Mouse (Mus musculus): ENCODE data around the gene Adam10.
A peak's percentile ranks its signal among the peaks of the same experiment; 100 is the strongest.

Adam10 gene

DNA sequence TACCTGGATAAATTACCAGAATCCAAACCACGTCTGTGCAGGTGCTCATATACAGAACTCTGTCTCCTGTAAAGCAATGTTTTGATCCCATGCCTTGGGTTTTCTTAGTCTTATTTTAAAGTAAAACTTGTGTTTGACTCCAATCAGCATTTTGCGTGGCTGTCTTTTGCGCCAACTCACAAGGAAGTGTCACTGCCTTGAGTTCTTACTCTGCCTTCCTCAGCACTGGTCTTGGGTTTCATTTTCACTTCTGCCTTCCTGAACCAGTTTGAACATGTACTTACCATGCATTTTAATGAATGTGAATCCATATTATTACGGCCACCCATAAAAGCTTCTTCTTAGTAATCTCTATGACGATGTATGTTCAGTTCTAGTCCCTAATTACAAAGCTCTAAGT is 82.2 kb downstream of the Adam10 start:
- DNase-seq (ENCODE audit: extremely low read depth, low read depth, low spot score): no peak

DNA sequence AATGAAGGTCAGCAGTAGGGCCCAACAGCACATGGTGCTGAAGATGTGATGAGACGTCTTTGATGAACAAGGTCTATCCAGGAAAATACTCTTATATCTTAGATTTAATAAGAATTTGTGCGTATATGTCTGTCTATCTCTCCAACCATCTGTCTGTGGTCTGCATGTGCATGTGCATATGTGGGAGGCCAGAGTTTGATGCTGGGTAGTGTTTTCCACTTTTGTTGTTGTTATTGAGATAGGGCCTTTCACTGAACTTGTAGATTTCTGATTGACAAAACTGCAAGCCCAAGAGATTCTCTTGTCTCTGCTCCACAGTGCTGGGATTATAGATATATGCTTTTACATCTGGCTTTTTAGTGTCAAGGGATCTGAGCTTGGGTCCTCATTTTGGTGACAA is 96.7 kb downstream of the Adam10 start:
- no peak for DNase-seq (ENCODE audit: extremely low read depth, low read depth, low spot score)

DNA sequence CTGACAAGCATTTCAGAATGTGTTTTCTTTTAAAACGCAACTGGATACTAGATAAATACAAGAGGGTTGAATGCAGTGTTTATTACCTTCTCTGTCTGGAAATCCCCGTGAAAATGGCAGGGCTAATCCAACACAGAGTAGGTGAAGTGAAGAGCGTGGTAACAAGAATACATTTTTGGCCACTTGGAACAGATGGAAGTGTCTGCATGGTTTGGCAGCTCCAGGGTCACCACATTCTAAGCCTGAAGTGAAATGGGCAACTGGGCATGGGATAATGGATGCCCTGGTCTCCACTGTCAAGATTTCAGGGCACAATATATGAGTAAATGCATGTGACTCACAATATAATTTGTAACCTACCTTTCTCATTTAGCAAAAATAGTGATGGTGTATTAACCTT is 103.4 kb downstream of the Adam10 start:
- no peak for DNase-seq (ENCODE audit: extremely low read depth, low read depth, low spot score)

DNA sequence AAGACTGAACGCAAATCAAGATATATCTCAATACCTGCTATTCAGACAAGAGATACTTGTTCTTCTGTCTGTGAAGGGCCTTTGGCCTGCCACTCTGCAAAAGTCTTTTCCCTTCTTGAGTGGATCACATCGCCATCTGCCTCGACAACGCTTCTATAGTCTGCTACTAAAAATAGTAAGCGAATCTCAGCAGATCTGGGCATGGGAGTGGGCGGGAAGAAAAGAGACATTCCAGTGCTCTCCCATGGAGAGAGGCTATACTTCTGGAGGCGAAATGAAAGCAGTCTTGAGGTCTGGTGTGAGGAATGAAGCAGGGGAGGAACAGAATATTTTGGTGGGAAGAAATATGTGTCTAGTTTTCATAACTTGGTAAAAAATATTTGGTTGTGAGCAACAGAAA is 109.9 kb downstream of the Adam10 start:
- no peak for DNase-seq (ENCODE audit: extremely low read depth, low read depth, low spot score)

DNA sequence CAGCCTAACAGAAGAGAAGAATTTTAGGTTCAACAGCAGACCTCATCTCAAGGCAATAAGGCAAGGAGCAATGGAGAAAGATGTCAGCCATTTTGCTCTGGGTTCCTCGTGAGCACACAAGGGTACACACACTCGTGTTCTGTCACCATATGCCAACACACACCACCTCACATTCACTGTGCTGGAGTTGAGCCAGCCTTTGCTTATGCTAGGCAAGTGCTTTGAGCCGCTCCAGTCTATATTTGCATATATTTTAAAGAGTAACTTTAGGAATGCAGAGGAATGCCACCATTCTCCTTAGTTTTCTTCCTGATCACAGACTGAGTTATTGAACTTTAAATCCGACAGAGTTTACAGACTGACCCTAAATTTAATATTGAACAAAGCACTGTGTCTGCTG is 111.8 kb downstream of the Adam10 start:
- no peak for DNase-seq (ENCODE audit: extremely low read depth, low read depth, low spot score)

DNA sequence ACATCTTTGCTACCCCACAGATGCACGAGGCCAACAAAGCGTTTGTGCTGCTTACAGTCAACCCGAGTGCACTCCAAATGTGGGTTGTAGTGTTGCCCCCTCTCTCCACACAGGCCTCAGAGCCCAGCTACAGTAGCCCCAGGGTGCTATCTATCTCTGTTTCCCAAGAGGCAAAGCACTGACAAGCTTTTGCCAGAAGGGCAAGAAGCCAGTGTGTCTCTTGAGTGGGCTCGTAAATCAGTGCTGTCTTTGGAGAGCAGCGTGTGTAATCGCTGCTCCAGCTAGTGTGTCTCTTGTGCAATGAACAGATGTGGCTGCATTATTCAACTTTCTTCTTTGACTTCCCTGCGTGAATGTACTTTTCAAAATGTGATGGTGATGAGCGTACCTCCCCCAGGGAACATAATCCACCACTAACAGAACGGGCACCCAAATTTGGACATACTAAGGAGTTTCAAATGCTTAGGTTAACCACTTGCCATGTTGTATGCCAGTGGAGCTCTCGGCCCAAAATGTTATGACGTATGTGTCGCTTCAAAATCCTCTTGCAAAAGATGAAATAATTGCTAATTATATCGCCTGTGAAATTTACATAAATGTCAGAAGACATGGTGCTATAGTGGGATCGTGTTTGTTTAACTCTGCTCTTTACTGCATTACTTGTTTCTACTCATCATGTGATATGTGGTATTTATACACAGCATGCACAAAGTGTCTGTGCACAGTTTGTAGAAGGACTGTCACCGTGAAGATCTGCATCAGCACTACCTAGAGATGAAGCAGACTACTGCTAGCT is 116.0 kb downstream of the Adam10 start:
- DNase-seq (ENCODE audit: extremely low read depth, low read depth, low spot score): peak; percentile 39

DNA sequence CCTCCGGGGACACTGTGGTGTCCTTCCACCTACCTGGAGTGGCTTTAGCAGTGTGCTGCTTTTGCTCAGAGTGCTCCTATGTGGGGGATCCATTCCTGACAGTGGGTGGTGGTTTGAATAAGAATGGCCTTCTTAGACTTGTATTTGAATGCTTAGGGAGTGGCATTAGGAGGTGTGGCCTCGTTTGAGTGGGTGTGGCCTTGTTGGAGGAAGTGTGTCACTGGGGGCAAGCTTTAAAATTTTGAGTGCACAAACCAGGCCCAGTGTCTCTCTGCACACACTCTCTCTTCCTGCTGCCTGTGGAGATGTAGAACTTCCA is 116.6 kb downstream of the Adam10 start:
- DNase-seq (ENCODE audit: extremely low read depth, low read depth, low spot score): no peak

DNA sequence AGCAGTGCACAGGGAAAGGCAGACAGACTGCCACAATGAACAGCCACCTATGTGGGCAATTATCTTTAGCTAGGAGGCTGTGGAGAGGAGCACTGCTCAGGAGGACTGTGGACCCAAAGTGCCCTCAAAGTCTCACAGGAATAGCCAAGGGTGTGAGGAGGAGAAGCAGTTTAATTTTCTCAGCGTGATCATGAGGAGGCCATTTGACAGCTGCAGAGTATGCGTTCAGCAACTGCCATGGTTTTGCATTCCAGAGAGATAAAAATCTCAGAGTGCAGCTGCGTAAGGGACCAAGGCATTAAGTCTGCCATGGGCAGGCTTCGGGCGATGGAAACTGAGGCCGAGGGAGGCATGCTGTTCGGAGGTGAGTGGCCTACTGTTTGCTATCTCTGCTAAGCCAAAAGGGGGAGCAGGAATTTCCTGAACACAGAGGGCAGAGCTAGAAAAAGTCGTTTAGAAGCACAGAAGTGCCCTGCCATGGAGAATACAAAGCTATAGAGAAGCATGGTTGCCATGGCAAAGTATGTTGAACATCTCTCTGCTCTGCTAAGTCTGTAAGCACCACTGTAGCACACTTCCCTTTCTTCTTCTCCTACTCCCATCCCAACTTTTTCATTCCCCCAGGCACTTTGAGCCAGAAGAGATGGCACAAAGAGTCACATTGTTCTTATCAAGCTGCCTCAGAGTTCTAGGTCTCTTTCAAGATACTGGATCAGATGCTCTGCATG is 122.0 kb downstream of the Adam10 start:
- no peak for DNase-seq (ENCODE audit: extremely low read depth, low read depth, low spot score)

DNA sequence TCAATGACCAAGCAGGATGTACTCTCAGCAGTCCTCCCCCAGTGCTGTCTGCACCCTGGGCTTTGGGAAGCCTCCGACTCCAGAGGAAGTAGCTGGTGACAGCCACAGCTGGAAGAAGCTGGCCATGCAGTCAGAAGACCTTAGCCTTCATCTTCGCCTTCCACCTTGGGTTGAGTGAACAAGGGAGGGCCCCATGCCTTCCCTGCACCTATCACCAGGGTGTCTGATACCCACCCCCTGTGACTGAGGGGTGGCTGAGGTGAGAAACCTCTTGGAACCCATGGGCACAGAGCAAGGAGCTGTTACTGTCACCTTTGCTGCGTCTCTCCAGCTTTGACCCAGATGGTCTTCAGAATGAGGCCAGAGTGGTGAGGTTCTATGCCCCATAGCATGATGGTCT is 123.0 kb downstream of the Adam10 start:
- no peak for DNase-seq (ENCODE audit: extremely low read depth, low read depth, low spot score)

DNA sequence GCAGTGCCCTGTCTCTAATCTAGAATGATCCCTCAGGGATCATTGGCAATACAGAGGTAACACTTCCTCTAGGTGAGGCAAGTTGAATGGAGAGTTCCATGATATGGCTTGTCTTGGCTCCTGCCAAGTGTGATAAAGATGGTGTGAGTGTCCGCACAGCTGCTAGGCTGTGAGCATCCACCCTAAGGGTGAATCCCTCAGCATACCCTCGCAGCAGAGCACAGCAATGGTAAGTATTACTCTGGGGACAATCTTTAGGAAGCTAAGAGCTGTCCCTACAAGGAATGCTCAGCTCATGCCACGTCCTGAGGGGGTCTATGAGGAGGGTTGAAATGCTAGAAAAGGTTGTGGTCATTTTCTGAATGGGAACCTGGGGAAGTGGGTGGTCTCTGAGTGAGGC is 124.0 kb downstream of the Adam10 start:
- no peak for DNase-seq (ENCODE audit: extremely low read depth, low read depth, low spot score)

DNA sequence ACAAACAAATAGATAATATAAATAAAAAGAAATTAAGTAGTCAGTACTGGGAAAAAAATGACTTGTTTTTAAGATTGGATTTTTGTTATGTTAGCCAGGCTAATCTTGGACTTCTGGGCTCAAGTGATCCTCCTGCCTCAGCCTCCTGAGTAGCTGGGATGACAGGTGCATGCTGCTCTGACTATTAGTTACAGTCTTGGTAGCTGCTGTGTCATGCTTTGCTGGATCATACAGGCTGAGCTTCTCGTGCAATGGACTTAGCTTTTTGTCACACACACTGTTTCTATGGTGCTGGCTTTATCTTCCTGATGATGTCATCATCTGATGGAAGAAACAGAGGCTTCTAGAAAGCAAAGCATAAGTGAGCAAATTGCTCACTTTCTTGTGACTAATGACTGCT is 127.3 kb downstream of the Adam10 start:
- DNase-seq (ENCODE audit: extremely low read depth, low read depth, low spot score): no peak

DNA sequence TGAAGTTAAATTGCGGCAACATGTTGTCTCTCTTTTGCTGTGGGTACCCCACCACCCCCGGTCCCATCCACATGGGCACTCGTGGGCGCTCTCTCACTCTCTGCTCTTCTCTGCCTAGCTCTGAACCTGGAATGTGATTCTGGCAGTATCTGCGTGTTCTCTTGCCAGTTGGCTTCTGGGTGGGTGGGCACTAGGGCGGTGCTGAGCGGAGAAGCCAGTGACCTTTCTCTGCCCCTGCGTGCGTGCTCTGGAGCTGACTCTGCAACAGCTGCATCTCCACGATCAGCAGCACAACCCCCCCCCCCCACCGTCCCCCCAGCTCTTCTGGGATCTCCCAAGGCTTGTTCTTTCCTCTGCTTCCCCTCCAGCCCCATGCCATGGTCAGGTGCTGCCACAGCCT is 128.9 kb downstream of the Adam10 start:
- DNase-seq (ENCODE audit: extremely low read depth, low read depth, low spot score): no peak

DNA sequence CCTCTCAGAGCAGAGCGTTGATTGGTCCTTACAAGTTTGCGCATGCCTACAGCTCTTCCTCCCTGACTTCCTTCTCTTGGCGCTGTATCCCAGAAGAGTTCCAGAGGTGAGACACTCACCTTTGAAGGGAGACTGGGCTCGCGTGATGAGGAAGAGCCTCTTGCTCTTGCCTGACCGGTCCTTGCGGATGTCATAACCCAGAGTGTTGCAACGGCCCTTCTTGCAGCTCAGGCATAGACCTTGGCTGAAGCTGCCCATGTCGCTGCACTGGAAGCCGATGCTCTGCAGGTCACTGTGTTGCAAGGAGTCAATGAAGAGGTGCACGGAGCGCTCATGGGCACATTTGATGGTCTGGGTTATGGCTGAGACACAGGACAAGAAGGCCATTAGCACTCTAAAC is 133.8 kb downstream of the Adam10 start:
- DNase-seq (ENCODE audit: extremely low read depth, low read depth, low spot score): peak; percentile 88

DNA sequence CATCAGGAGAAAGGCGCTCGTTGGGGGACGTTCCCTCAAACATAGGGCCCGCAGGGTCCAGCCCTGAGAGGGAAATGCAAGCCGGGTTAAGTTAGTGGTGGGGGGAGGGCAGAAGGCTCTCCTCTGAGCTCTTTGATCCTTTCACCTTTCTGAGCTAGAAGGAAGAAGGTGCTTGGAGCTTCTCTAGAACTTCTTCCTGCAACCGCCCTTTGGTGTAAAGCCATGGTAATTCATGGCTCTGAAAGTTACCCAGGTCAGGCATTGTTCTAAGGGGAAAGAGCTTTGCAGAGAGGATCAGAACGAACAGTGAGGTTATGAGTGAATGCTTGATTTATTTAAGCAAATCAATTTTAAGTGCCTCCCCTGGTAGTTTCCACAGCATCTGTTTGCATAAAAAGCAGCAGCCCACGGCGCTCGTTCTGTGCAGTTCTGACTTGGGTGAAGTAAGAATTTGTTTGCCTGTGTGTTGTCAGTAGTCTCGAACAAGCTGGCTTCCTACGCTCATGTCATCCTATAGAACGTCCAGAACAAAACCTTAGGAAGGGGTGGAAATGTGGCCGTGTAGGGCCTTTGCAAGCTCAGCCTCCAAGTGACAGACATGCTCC is 138.0 kb downstream of the Adam10 start:
- DNase-seq (ENCODE audit: extremely low read depth, low read depth, low spot score): no peak

DNA sequence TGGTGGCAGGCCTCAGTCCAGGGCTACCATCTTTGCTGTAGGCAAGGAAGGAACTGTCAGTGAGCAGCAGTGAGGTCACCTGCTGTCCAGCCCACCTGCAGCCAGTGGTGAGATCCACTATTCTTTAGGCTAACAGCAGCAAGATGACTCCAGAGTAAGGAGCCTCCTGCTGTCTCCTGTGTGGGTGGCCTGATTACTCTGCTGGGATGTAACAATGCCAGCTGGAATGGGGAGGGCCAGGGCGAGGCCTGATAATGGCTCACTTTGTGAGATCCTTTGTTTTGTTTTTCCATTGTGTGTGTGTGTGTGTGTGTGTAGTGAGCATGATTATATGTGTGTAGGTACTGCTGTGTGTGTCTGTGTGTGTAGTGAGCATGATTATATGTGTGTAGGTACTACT is 138.6 kb downstream of the Adam10 start:
- no peak for DNase-seq (ENCODE audit: extremely low read depth, low read depth, low spot score)

DNA sequence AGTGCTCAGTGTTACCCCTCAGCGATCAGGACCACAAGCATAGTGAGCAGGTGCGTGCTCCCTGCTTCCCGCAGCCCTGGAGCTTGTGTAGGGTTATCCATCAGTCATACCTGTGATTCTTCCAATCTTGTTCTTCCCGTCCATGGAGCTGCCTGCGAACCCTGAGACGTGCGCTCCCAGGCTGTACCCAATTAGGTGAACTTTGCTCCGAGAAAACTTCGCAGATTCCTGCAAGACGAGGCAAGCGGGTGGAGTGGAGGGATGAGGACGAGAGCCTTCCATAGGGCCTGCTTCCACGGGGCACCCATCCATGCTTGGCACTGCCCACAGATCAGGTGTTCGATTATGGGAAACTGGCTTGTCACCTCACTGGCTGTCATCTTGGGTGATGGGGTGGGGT is 139.9 kb downstream of the Adam10 start:
- DNase-seq (ENCODE audit: extremely low read depth, low read depth, low spot score): no peak

DNA sequence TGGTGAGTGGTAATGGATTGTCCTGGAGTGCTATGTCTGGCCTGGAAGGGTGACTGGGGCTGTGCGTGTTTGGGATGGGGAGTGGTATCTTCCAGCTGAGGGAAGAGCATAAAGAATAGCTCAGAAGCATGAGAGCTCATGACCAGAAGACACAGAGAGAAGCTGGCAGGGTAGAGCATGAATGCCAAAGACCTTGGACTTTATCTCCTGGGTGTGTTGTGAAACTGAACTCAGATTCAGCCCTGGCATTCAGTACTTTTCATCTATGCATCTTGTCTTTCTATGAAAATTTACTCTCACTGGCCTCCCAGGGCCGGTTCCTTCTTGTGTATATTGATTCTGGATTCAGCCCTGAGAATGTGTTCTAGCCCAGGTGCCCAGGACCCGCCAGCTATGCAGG is 145.3 kb downstream of the Adam10 start:
- DNase-seq (ENCODE audit: extremely low read depth, low read depth, low spot score): no peak

DNA sequence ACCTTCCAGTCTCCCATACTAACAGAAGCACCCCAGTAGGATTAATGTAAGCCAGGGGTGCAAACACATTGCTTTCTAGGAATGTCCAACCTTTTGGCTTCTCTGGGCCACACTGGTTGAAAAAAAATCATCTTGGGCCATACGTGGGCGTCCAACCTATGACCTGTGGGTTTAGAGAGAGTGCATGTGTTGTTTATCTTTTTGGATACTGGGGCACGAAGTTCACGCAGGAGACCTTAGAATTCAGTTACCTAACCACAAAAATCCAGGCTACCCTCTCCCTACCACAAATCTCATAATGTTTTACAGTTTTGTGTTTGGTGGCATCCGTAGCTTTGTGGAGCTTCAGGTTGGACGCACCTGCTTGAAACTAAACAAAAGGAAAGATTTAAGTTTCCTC is 149.1 kb downstream of the Adam10 start:
- no peak for DNase-seq (ENCODE audit: extremely low read depth, low read depth, low spot score)
